Mouse (Mus musculus): ENCODE measurements around the gene Dnah7b.
"Not testable (repeated sequence)": the region's sequence is repeated elsewhere in the genome, so short reads cannot be mapped to it uniquely, and the experiment has no call there.

- TF ChIP-seq CTCF (IDR thresholded peaks at IDR 0.05; ENCODE audit: borderline replicate concordance, insufficient read depth, low read depth, low read length); POLR2A (IDR thresholded peaks at IDR 0.05; ENCODE audit: borderline replicate concordance, insufficient read depth, low read length): not testable (repeated sequence)
Measured at GRCm38 (mm10) chr1:46380641-46381040, 314.5 kb downstream of the Dnah7b start.

Measured in cerebellum, adult 2 months (tissue).